Mouse (Mus musculus) midbrain, embryonic 14.5 days (tissue): ENCODE measurements around the gene Ccdc47. TPM values are rescaled to one million over a fixed set of nuclear protein-coding genes. Genes with fewer than 3 reads are reported as not detected.
"Not testable (repeated sequence)": the region's sequence is repeated elsewhere in the genome, so short reads cannot be mapped to it uniquely, and the experiment has no call there.

Source experiments
- ATAC-seq: fragments of 200-750 bp; cut with Nextera tagmentation; 2 replicates; pipeline ENCODE4 v1.8.0; 2017; ENCODE audit warnings: moderate number of reproducible peaks, moderate library complexity; ENCODE audit not compliant: low FRiP score, low TSS enrichment
- DNase-seq: peaks from one replicate; pipeline ENCODE4 v3.0.0-alpha.2; 2015
- H3K27ac ChIP-seq: fragments of 300-500 bp; sonication (generic); replicated peaks from 2 replicates; pipeline ENCODE4 v1.5.1; 2014; ENCODE audit warnings: mild to moderate bottlenecking, low read depth, low read length, moderate library complexity
- H3K27me3 ChIP-seq: fragments of 300-500 bp; sonication (generic); 2 replicates; pipeline ENCODE4 v1.6.1; 2014; ENCODE audit warnings: low read length, control low read depth, mixed read lengths; ENCODE audit not compliant: control insufficient read depth, insufficient read depth
- H3K36me3 ChIP-seq: fragments of 300-500 bp; sonication (generic); 2 replicates; pipeline ENCODE4 v1.6.1; 2014; ENCODE audit warnings: low read length, control low read depth; ENCODE audit not compliant: control insufficient read depth, insufficient read depth
- H3K4me1 ChIP-seq: fragments of 300-500 bp; sonication (generic); 2 replicates; pipeline ENCODE4 v1.6.1; 2014; ENCODE audit warnings: mild to moderate bottlenecking, antibody characterized with exemption, low read length, control low read depth; ENCODE audit not compliant: control insufficient read depth, insufficient read depth
- H3K4me2 ChIP-seq: fragments of 300-500 bp; sonication (generic); 2 replicates; pipeline ENCODE4 v1.6.1; 2014; ENCODE audit warnings: mild to moderate bottlenecking, low read length, moderate library complexity
- H3K4me3 ChIP-seq: fragments of 300-500 bp; sonication (generic); replicated peaks from 2 replicates; pipeline ENCODE4 v1.5.1; 2014; ENCODE audit warnings: low read depth, low read length
- H3K9ac ChIP-seq: fragments of 300-500 bp; sonication (generic); replicated peaks from 2 replicates; pipeline ENCODE4 v1.6.1; 2014; ENCODE audit warnings: mild to moderate bottlenecking, low read length, moderate library complexity
- H3K9me3 ChIP-seq: fragments of 300-500 bp; sonication (generic); 2 replicates; pipeline ENCODE4 v1.6.1; 2016; ENCODE audit warnings: low read length, control low read depth, mixed read lengths; ENCODE audit not compliant: control insufficient read depth
- WGBS: fragments of 180-500 bp; shearing (Covaris S2); extraction: QIAGEN DNeasy Blood & Tissue Kit; methylation state at CpG from one replicate; pipeline ENCODE4 v1.1.7; 2014; 5-methylcytosine and 5-hydroxymethylcytosine counted together
- polyA plus RNA-seq: library from polyadenylated mRNA; unstranded; fragments of >200 nt; fragmentation: Nextera tagmentation; extraction: Ambion mirVana; gene quantifications from 2 replicates; pipeline ENCODE4 v1.2.1, GENCODE M21; 2014

Gene Ccdc47
- polyA plus RNA-seq, 1 experiment from 2014 or later, result 87.5 TPM

DNA sequence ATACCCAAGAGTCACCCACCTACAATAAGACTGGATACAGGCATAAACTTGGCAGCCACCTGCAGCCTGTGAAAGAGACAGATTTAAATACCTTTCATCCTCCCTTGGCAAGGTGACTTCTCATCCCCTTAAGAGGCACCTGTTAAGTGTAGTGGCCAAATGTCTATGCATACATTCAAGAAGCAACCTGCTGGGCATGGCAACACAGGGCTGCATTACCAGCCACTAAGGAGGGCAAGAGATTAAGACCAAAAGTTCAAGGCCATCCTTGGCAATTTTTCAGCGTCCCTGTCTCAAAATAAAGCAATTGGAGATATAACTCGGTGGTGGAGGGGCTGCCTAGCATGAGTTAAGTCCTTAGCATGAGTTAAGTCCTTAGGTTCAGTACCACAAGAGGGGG lies 38.6 kb upstream of the Ccdc47 start:
- 24% methylated on average over 2 of the region's 2 CpGs for WGBS
- ATAC-seq, result no peak

DNA sequence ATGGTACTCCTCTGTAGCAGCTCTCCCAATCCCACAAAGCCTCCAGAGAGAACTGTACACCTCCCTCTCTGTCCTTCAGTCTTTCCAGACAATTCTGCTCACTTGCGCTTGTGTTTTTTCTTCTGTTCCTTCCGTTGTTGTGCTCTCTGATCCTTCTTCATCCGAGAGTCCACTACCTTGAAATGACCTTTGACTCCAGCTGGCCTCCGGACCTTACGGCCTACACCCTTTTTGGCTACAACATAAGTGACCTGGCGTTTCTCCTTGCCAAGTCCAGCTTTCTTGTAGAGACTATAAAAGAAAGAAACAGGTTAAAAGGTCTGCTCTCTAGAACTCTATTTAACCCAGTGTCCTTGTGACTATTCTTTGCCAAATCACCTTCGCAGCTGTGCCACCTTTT lies 33.2 kb upstream of the Ccdc47 start:
- Histone ChIP-seq H3K27ac (no peak overlapping the region), H3K4me2 (no peak overlapping the region), H3K4me1 (no peaks in the 10 kb centered on the region), H3K9ac (no peak overlapping the region), H3K4me3 (no peak overlapping the region), H3K9me3 (no peaks in the 10 kb centered on the region), H3K27me3 (no peaks in the 10 kb centered on the region), H3K36me3 (peaks cover 97% of the 10 kb centered on the region)
- WGBS, result 93% methylated on average over 7 of the region's 7 CpGs
- DNase-seq, result no peak
- ATAC-seq, result no peak

More for the DNA sequence above, 38.6 kb upstream of the Ccdc47 start:
- Histone ChIP-seq H3K4me1 (peaks cover 21% of the 10 kb centered on the region), H3K36me3 (peaks cover 61% of the 10 kb centered on the region), H3K27me3 (no peaks in the 10 kb centered on the region), H3K4me2 (peak overlapping the region; percentile 97), H3K27ac (no peak overlapping the region), H3K9me3 (no peaks in the 10 kb centered on the region), H3K9ac (peak overlapping the region; percentile 74; the same call in 1 of the 2 replicates), H3K4me3 (peak overlapping the region; percentile 84)
- DNase-seq, result no peak

DNA sequence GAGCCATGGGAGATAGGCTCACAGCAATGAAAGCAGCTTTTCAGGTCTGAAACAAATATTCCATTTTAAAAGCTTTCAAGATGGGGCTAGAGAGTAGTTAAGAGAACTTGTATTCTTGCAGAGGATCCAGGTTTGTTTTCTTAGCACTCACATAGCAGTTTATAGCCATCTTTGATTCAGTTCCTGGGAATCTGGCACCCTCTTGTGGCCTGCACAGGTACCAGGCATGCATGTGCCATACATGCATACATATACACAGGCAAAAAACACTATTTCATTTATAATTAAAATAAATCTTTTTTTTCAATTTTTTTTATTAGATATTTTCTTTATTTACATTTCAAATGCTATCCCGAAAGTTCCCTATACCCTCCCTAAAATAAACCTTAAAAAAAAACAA lies 30.7 kb upstream of the Ccdc47 start:
- Histone ChIP-seq H3K27ac (no peak overlapping the region), H3K9me3 (no peaks in the 10 kb centered on the region), H3K4me2 (no peak overlapping the region), H3K4me1 (no peaks in the 10 kb centered on the region), H3K9ac (no peak overlapping the region), H3K4me3 (no peak overlapping the region), H3K36me3 (peaks cover 100% of the 10 kb centered on the region), H3K27me3 (no peaks in the 10 kb centered on the region)
- 97% methylated on average over 1 of the region's 1 CpGs for WGBS
- ATAC-seq, result no peak
- no peak for DNase-seq

GRCm38 (mm10) chr11:106233978-106234377 lies 17.8 kb upstream of the Ccdc47 start:
- H3K9me3 ChIP-seq, H3K4me1 ChIP-seq, H3K4me2 ChIP-seq, ATAC-seq, H3K27me3 ChIP-seq, DNase-seq, H3K27ac ChIP-seq, H3K9ac ChIP-seq, H3K4me3 ChIP-seq: not testable (repeated sequence)
- peaks cover 77% of the 10 kb centered on the region for H3K36me3 ChIP-seq
- WGBS, result 83% methylated on average over 8 of the region's 8 CpGs

GRCm38 (mm10) chr11:106220603-106221002 lies 4.5 kb upstream of the Ccdc47 start:
- no peak overlapping the region for H3K4me3 ChIP-seq
- ATAC-seq, result no peak

GRCm38 (mm10) chr11:106216730-106217490 lies 766 bp upstream of the Ccdc47 start, which contains the start of gene Ddx42:
Gene Ddx42, plus strand, starts transcription at chr11:106216926.
- H3K9ac ChIP-seq, result peak within 1 kb of the TSS; percentile 92
- H3K27ac ChIP-seq, result peak within 1 kb of the TSS; percentile 96
- peaks cover 12% of the 10 kb centered on the region for H3K36me3 ChIP-seq
- WGBS, result under 1% methylated on average over 69 of the region's 70 CpGs
- H3K9me3 ChIP-seq, result no peaks in the 10 kb centered on the region
- peak within 1 kb of the TSS; percentile 96 for H3K4me3 ChIP-seq
- peaks cover 29% of the 10 kb centered on the region for H3K4me1 ChIP-seq
- ATAC-seq, result peak; percentile 95
- H3K27me3 ChIP-seq, result no peaks in the 10 kb centered on the region
- peak within 1 kb of the TSS; percentile 76 for H3K4me2 ChIP-seq
- peak; percentile 98 for DNase-seq

More at GRCm38 (mm10) chr11:106220603-106221002, 4.5 kb upstream of the Ccdc47 start:
- 96% methylated on average over 3 of the region's 3 CpGs for WGBS
- H3K9ac ChIP-seq, result no peak overlapping the region
- H3K27ac ChIP-seq, result no peak overlapping the region
- H3K9me3 ChIP-seq, result no peaks in the 10 kb centered on the region
- no peak for DNase-seq
- peaks cover 12% of the 10 kb centered on the region for H3K36me3 ChIP-seq
- H3K27me3 ChIP-seq, result no peaks in the 10 kb centered on the region
- peaks cover 18% of the 10 kb centered on the region; the same call in 1 of the 2 replicates for H3K4me1 ChIP-seq
- H3K4me2 ChIP-seq, result no peak overlapping the region

DNA sequence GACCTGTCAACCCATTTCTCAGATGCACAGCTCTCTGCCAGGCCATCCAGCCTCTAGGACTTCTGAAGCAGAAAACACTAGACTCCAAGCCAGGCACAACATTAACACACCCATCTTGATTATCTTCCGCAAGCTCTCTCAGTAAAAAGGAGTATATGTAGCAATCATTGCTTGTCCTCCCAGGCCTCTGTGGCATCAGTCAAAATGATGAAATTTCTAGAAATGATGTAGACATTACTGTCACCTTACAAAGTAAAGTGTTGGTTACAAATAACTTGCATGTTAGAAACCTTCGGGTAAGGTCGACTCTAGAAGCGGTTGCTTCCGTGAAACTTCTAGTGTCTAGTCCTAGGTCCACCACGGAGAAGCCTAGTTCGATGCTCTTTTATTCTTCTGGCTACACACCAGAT lies 689 bp downstream of the Ccdc47 start:
- peaks cover 29% of the 10 kb centered on the region for H3K4me1 ChIP-seq
- H3K36me3 ChIP-seq, result peaks cover 26% of the 10 kb centered on the region
- H3K27ac ChIP-seq, result peak overlapping the region; percentile 96; the same call in 1 of the 2 replicates
- ATAC-seq (no peak), DNase-seq (no peak)
- H3K4me2 ChIP-seq, result peak overlapping the region; percentile 76
- H3K4me3 ChIP-seq, result peak overlapping the region; percentile 96
- H3K9me3 ChIP-seq, result no peaks in the 10 kb centered on the region
- 37% methylated on average over 7 of the region's 7 CpGs for WGBS
- no peaks in the 10 kb centered on the region for H3K27me3 ChIP-seq
- peak overlapping the region; percentile 72 for H3K9ac ChIP-seq

DNA sequence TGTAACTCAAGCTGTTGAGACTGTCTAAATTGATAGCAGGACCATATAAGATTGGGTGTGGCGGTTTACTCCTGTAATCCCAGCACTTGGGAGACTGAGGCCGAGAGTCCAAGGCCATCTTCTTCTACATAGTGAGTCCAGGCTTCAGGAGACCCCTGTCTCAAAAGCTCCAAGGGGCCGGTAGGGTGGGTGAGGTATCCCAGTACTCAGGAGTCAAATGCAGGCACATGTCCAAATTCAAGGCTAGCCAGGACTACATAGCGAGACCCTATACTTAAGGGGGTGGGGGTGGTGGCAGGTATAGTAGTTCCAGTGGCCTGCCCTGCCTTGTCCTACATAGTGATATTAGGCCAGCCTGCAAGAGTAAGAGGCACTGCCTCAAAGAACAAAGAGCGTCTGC lies 1.3 kb downstream of the Ccdc47 start:
- WGBS, result 91% methylated on average over 5 of the region's 5 CpGs
- peaks cover 32% of the 10 kb centered on the region for H3K36me3 ChIP-seq
- H3K9me3 ChIP-seq, result no peaks in the 10 kb centered on the region
- H3K27ac ChIP-seq, result no peak overlapping the region
- no peak overlapping the region; the same call in 1 of the 2 replicates for H3K9ac ChIP-seq
- ATAC-seq, result no peak
- peak overlapping the region; percentile 96; the same call in 1 of the 2 replicates for H3K4me3 ChIP-seq
- H3K4me2 ChIP-seq, result peak overlapping the region; percentile 76
- H3K27me3 ChIP-seq, result no peaks in the 10 kb centered on the region
- H3K4me1 ChIP-seq, result peaks cover 29% of the 10 kb centered on the region
- no peak for DNase-seq

DNA sequence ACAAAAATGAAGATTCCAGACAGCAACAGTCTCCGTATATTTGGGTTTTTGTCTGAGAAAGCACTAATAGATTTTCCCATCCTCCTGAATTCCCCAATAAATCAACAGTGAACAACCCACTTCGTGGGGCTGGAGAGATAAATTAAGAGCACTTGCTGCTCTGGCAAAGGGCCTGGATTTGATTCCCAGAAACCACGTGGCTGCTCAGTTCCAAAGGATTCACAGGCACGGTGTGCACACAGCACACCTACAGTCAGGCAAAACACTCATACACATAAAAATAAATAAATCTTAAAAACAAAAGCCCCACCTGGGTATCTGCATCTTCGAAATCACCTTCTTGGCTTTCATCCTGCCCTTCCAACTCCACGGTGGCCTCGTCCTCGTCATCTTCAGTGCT lies 3.4 kb downstream of the Ccdc47 start:
- DNase-seq (no peak), ATAC-seq (no peak)
- no peak overlapping the region for H3K9ac ChIP-seq
- H3K27ac ChIP-seq, result no peak overlapping the region
- no peak overlapping the region for H3K4me2 ChIP-seq
- peaks cover 51% of the 10 kb centered on the region for H3K36me3 ChIP-seq
- no peaks in the 10 kb centered on the region for H3K27me3 ChIP-seq
- no peaks in the 10 kb centered on the region for H3K9me3 ChIP-seq
- WGBS, result 95% methylated on average over 8 of the region's 8 CpGs
- H3K4me3 ChIP-seq, result no peak overlapping the region
- H3K4me1 ChIP-seq, result peaks cover 16% of the 10 kb centered on the region
